Mouse (Mus musculus): Measurements from ENCODE around the gene Col4a4. TPM values are rescaled to one million over a fixed set of nuclear protein-coding genes. Genes with fewer than 3 reads are reported as not detected.

Col4a4 gene
- polyA plus RNA-seq, 1 experiment from 2014 or later = 0.31 TPM

- no peak for ATAC-seq (replicated peaks; ENCODE audit: insufficient number of reproducible peaks, low FRiP score, low TSS enrichment)
- Histone ChIP-seq H3K4me1 (ENCODE audit: control insufficient read depth, insufficient read depth, low read length) (peaks cover 4% of the 10 kb centered on the region; the same call in 1 of the 2 replicates), H3K36me3 (ENCODE audit: control insufficient read depth, insufficient read depth, low read length) (no peaks in the 10 kb centered on the region), H3K9ac (ENCODE audit: low read depth, low read length) (no peak overlapping the region), H3K9me3 (replicated peaks; ENCODE audit: control insufficient read depth, low read length) (no peaks in the 10 kb centered on the region), H3K27me3 (ENCODE audit: control insufficient read depth, insufficient read depth, low read length) (no peaks in the 10 kb centered on the region), H3K4me2 (no peak overlapping the region), H3K27ac (ENCODE audit: low read depth, low read length) (no peak overlapping the region), H3K4me3 (ENCODE audit: low read depth, low read length) (no peak overlapping the region)
- 64% methylated on average over 6 of the region's 6 CpGs for WGBS (ENCODE audit: insufficient replicate concordance)
Measured at GRCm38 (mm10) chr1:82624934-82625333, 38.3 kb upstream of the Col4a4 start.

GRCm38 (mm10) chr1:82619981-82620380 is 33.3 kb upstream of the Col4a4 start:
- H3K4me2 ChIP-seq = no peak overlapping the region
- no peaks in the 10 kb centered on the region for H3K9me3 ChIP-seq (replicated peaks; ENCODE audit: control insufficient read depth, low read length)
- no peak for ATAC-seq (replicated peaks; ENCODE audit: insufficient number of reproducible peaks, low FRiP score, low TSS enrichment)
- no peaks in the 10 kb centered on the region; the same call in 1 of the 2 replicates for H3K27me3 ChIP-seq (ENCODE audit: control insufficient read depth, insufficient read depth, low read length)
- WGBS (ENCODE audit: insufficient replicate concordance) = 78% methylated on average over 5 of the region's 5 CpGs
- H3K4me3 ChIP-seq (ENCODE audit: low read depth, low read length) = no peak overlapping the region
- no peak overlapping the region for H3K9ac ChIP-seq (ENCODE audit: low read depth, low read length)
- H3K4me1 ChIP-seq (ENCODE audit: control insufficient read depth, insufficient read depth, low read length) = no peaks in the 10 kb centered on the region
- H3K27ac ChIP-seq (ENCODE audit: low read depth, low read length) = no peak overlapping the region
- H3K36me3 ChIP-seq (ENCODE audit: control insufficient read depth, insufficient read depth, low read length) = no peaks in the 10 kb centered on the region

- no peaks in the 10 kb centered on the region for H3K9me3 ChIP-seq (replicated peaks; ENCODE audit: control insufficient read depth, low read length)
- H3K36me3 ChIP-seq (ENCODE audit: control insufficient read depth, insufficient read depth, low read length) = no peaks in the 10 kb centered on the region
- no peak overlapping the region for H3K9ac ChIP-seq (ENCODE audit: low read depth, low read length)
- H3K4me2 ChIP-seq = no peak overlapping the region
- no peaks in the 10 kb centered on the region; the same call in 1 of the 2 replicates for H3K27me3 ChIP-seq (ENCODE audit: control insufficient read depth, insufficient read depth, low read length)
- H3K4me3 ChIP-seq (ENCODE audit: low read depth, low read length) = no peak overlapping the region
- no peak overlapping the region for H3K27ac ChIP-seq (ENCODE audit: low read depth, low read length)
- no peaks in the 10 kb centered on the region for H3K4me1 ChIP-seq (ENCODE audit: control insufficient read depth, insufficient read depth, low read length)
- ATAC-seq (replicated peaks; ENCODE audit: insufficient number of reproducible peaks, low FRiP score, low TSS enrichment) = no peak
- 73% methylated on average over 5 of the region's 5 CpGs for WGBS (ENCODE audit: insufficient replicate concordance)
Measured at GRCm38 (mm10) chr1:82618592-82618991, 31.9 kb upstream of the Col4a4 start.

GRCm38 (mm10) chr1:82618001-82618400 is 31.4 kb upstream of the Col4a4 start:
- Histone ChIP-seq H3K36me3 (ENCODE audit: control insufficient read depth, insufficient read depth, low read length) (no peaks in the 10 kb centered on the region), H3K9me3 (replicated peaks; ENCODE audit: control insufficient read depth, low read length) (no peaks in the 10 kb centered on the region), H3K4me3 (ENCODE audit: low read depth, low read length) (no peak overlapping the region), H3K27me3 (ENCODE audit: control insufficient read depth, insufficient read depth, low read length) (no peaks in the 10 kb centered on the region; the same call in 1 of the 2 replicates), H3K27ac (ENCODE audit: low read depth, low read length) (no peak overlapping the region), H3K4me2 (no peak overlapping the region), H3K9ac (ENCODE audit: low read depth, low read length) (no peak overlapping the region), H3K4me1 (ENCODE audit: control insufficient read depth, insufficient read depth, low read length) (no peaks in the 10 kb centered on the region)
- 74% methylated on average over 5 of the region's 5 CpGs for WGBS (ENCODE audit: insufficient replicate concordance)
- ATAC-seq (replicated peaks; ENCODE audit: insufficient number of reproducible peaks, low FRiP score, low TSS enrichment) = no peak

- H3K36me3 ChIP-seq (ENCODE audit: control insufficient read depth, insufficient read depth, low read length) = no peaks in the 10 kb centered on the region
- H3K4me1 ChIP-seq (ENCODE audit: control insufficient read depth, insufficient read depth, low read length) = no peaks in the 10 kb centered on the region
- WGBS (ENCODE audit: insufficient replicate concordance) = 83% methylated on average over 9 of the region's 9 CpGs
- no peak overlapping the region for H3K4me2 ChIP-seq
- no peak overlapping the region for H3K9ac ChIP-seq (ENCODE audit: low read depth, low read length)
- H3K27me3 ChIP-seq (ENCODE audit: control insufficient read depth, insufficient read depth, low read length) = no peaks in the 10 kb centered on the region; the same call in 1 of the 2 replicates
- ATAC-seq (replicated peaks; ENCODE audit: insufficient number of reproducible peaks, low FRiP score, low TSS enrichment) = no peak
- H3K27ac ChIP-seq (ENCODE audit: low read depth, low read length) = no peak overlapping the region
- H3K4me3 ChIP-seq (ENCODE audit: low read depth, low read length) = no peak overlapping the region
- no peaks in the 10 kb centered on the region for H3K9me3 ChIP-seq (replicated peaks; ENCODE audit: control insufficient read depth, low read length)
Measured at GRCm38 (mm10) chr1:82612061-82612660, 25.5 kb upstream of the Col4a4 start.

- Histone ChIP-seq H3K9me3 (replicated peaks; ENCODE audit: control insufficient read depth, low read length) (no peaks in the 10 kb centered on the region), H3K36me3 (ENCODE audit: control insufficient read depth, insufficient read depth, low read length) (no peaks in the 10 kb centered on the region), H3K9ac (ENCODE audit: low read depth, low read length) (no peak overlapping the region), H3K27me3 (ENCODE audit: control insufficient read depth, insufficient read depth, low read length) (no peaks in the 10 kb centered on the region), H3K4me2 (no peak overlapping the region), H3K27ac (ENCODE audit: low read depth, low read length) (no peak overlapping the region), H3K4me1 (ENCODE audit: control insufficient read depth, insufficient read depth, low read length) (no peaks in the 10 kb centered on the region), H3K4me3 (ENCODE audit: low read depth, low read length) (no peak overlapping the region)
- WGBS (ENCODE audit: insufficient replicate concordance) = 64% methylated on average over 9 of the region's 9 CpGs
- ATAC-seq (replicated peaks; ENCODE audit: insufficient number of reproducible peaks, low FRiP score, low TSS enrichment) = no peak
Measured at GRCm38 (mm10) chr1:82608646-82609262, 22.1 kb upstream of the Col4a4 start.

GRCm38 (mm10) chr1:82605856-82606255 is 19.2 kb upstream of the Col4a4 start:
- H3K4me3 ChIP-seq (ENCODE audit: low read depth, low read length) = no peak overlapping the region
- H3K9ac ChIP-seq (ENCODE audit: low read depth, low read length) = no peak overlapping the region
- no peaks in the 10 kb centered on the region for H3K36me3 ChIP-seq (ENCODE audit: control insufficient read depth, insufficient read depth, low read length)
- 78% methylated on average over 7 of the region's 7 CpGs for WGBS (ENCODE audit: insufficient replicate concordance)
- H3K27ac ChIP-seq (ENCODE audit: low read depth, low read length) = no peak overlapping the region
- H3K4me1 ChIP-seq (ENCODE audit: control insufficient read depth, insufficient read depth, low read length) = peaks cover 5% of the 10 kb centered on the region; the same call in 1 of the 2 replicates
- no peaks in the 10 kb centered on the region for H3K9me3 ChIP-seq (replicated peaks; ENCODE audit: control insufficient read depth, low read length)
- no peak overlapping the region for H3K4me2 ChIP-seq
- ATAC-seq (replicated peaks; ENCODE audit: insufficient number of reproducible peaks, low FRiP score, low TSS enrichment) = no peak
- no peaks in the 10 kb centered on the region for H3K27me3 ChIP-seq (ENCODE audit: control insufficient read depth, insufficient read depth, low read length)

- WGBS (ENCODE audit: insufficient replicate concordance) = 72% methylated on average over 7 of the region's 7 CpGs
- H3K36me3 ChIP-seq (ENCODE audit: control insufficient read depth, insufficient read depth, low read length) = no peaks in the 10 kb centered on the region
- no peaks in the 10 kb centered on the region for H3K27me3 ChIP-seq (ENCODE audit: control insufficient read depth, insufficient read depth, low read length)
Measured at GRCm38 (mm10) chr1:82605347-82605746, 18.7 kb upstream of the Col4a4 start.

More at GRCm38 (mm10) chr1:82605347-82605746, 18.7 kb upstream of the Col4a4 start:
- Histone ChIP-seq H3K9me3 (replicated peaks; ENCODE audit: control insufficient read depth, low read length) (no peaks in the 10 kb centered on the region), H3K4me2 (no peak overlapping the region), H3K9ac (ENCODE audit: low read depth, low read length) (no peak overlapping the region), H3K4me3 (ENCODE audit: low read depth, low read length) (no peak overlapping the region), H3K27ac (ENCODE audit: low read depth, low read length) (no peak overlapping the region), H3K4me1 (ENCODE audit: control insufficient read depth, insufficient read depth, low read length) (peaks cover 5% of the 10 kb centered on the region; the same call in 1 of the 2 replicates)
- no peak for ATAC-seq (replicated peaks; ENCODE audit: insufficient number of reproducible peaks, low FRiP score, low TSS enrichment)
